ENCODE assay signal across 9 mouse cellular contexts in genomic region chr3:55307553-55308177, GRCm38 (mm10).
DNase-seq lines count a peak whose midpoint lies in the region; ATAC-seq lines count a peak whose summit lies in the region.
"Had no signal": no experiment of that assay in that cellular context is flagged by ENCODE, and none has a peak within 500 bp of the region (broad histone marks: within the 10 kb centered on the region; RNA-seq: fewer than 3 reads in every experiment).

No protein-coding gene starts in this region.

- no peak for ATAC-seq in midbrain, embryonic 11.5 days (ENCODE audit: low FRiP score)
- ATAC-seq in midbrain, embryonic 16.5 days, result no peak; the same call in 1 of the 2 replicates
- 0 out of 2 replicates have a peak, but pooled peaks have one; percentile 54 for ATAC-seq in heart, embryonic 14.5 days (ENCODE audit: insufficient number of reproducible peaks, insufficient read depth, low FRiP score, low read depth)
- no peak for ATAC-seq in neural tube, embryonic 15.5 days (ENCODE audit: low FRiP score)
- no peak for ATAC-seq in forebrain, embryonic 12.5 days (ENCODE audit: low FRiP score)

- DNase-seq in midbrain, embryonic 11.5 days (ENCODE audit: low spot score, missing footprints), result peak; percentile 81
- DNase-seq in adrenal gland, postnatal 36 days, result peak; percentile 45 to 48
- DNase-seq in thymus, postnatal 25 days, result no peak
- no peak for DNase-seq in frontal cortex, postnatal 10 days (ENCODE audit: low spot score in 2 of 2)

- H3K4me2 ChIP-seq in midbrain, embryonic 11.5 days, result no peak overlapping the region
- no peak overlapping the region for H3K4me2 ChIP-seq in midbrain, embryonic 16.5 days (ENCODE audit: low read length)
- H3K4me2 ChIP-seq in heart, embryonic 14.5 days (ENCODE audit: low read length), result no peak overlapping the region
- H3K4me2 ChIP-seq in neural tube, embryonic 15.5 days, result no peak overlapping the region
- no peak overlapping the region for H3K4me2 ChIP-seq in forebrain, embryonic 12.5 days
- H3K4me2 ChIP-seq: limb, embryonic 12.5 days had no signal

- H3K36me3 ChIP-seq in midbrain, embryonic 11.5 days (ENCODE audit: control insufficient read depth, insufficient read depth, low read length), result no peaks in the 10 kb centered on the region
- no peaks in the 10 kb centered on the region for H3K36me3 ChIP-seq in midbrain, embryonic 16.5 days (ENCODE audit: control insufficient read depth, insufficient read depth, low read length)
- H3K36me3 ChIP-seq in heart, embryonic 14.5 days (ENCODE audit: control insufficient read depth, insufficient read depth, low read length), result no peaks in the 10 kb centered on the region
- H3K36me3 ChIP-seq in neural tube, embryonic 15.5 days, result no peaks in the 10 kb centered on the region
- no peaks in the 10 kb centered on the region for H3K36me3 ChIP-seq in forebrain, embryonic 12.5 days (replicated peaks)
- H3K36me3 ChIP-seq: limb, embryonic 12.5 days had no signal

- no peak overlapping the region for H3K27ac ChIP-seq in midbrain, embryonic 11.5 days (ENCODE audit: low read depth, low read length)
- no peak overlapping the region for H3K27ac ChIP-seq in midbrain, embryonic 16.5 days (ENCODE audit: low read length)
- H3K27ac ChIP-seq in heart, embryonic 14.5 days (replicated peaks in 1 of 2; ENCODE audit: control insufficient read depth in 1 of 2, insufficient read depth in 1 of 2, low read depth in 2 of 2, low read length in 2 of 2), result no peak overlapping the region
- H3K27ac ChIP-seq in neural tube, embryonic 15.5 days (replicated peaks), result 0 out of 2 replicates have a peak overlapping the region, but pooled peaks have one; percentile 23
- H3K27ac ChIP-seq in forebrain, embryonic 12.5 days, result no peak overlapping the region
- H3K27ac ChIP-seq: limb, embryonic 12.5 days had no signal

- no peak overlapping the region for H3K4me3 ChIP-seq in midbrain, embryonic 11.5 days (ENCODE audit: low read depth, low read length)
- H3K4me3 ChIP-seq in midbrain, embryonic 16.5 days (ENCODE audit: low read depth, low read length), result no peak overlapping the region
- H3K4me3 ChIP-seq in heart, embryonic 14.5 days (ENCODE audit: control insufficient read depth in 1 of 2, insufficient read depth in 1 of 2, low read depth in 1 of 2, low read length in 2 of 2), result no peak overlapping the region
- H3K4me3 ChIP-seq in neural tube, embryonic 15.5 days (replicated peaks), result no peak overlapping the region
- no peak overlapping the region for H3K4me3 ChIP-seq in forebrain, embryonic 12.5 days (replicated peaks)
- H3K4me3 ChIP-seq: limb, embryonic 12.5 days had no signal

- H3K9ac ChIP-seq in midbrain, embryonic 11.5 days (ENCODE audit: low read length), result no peak overlapping the region
- no peak overlapping the region for H3K9ac ChIP-seq in midbrain, embryonic 16.5 days (ENCODE audit: low read depth, low read length)
- H3K9ac ChIP-seq in heart, embryonic 14.5 days (ENCODE audit: low read length), result no peak overlapping the region
- H3K9ac ChIP-seq in neural tube, embryonic 15.5 days (replicated peaks), result no peak overlapping the region
- H3K9ac ChIP-seq in forebrain, embryonic 12.5 days, result no peak overlapping the region
- H3K9ac ChIP-seq: limb, embryonic 12.5 days had no signal

- WGBS in midbrain, embryonic 11.5 days, result 51% methylated on average over 7 of the region's 7 CpGs
- WGBS in midbrain, embryonic 16.5 days, result 45% methylated on average over 7 of the region's 7 CpGs
- 58% methylated on average over 7 of the region's 7 CpGs for WGBS in heart, embryonic 14.5 days
- 53% methylated on average over 7 of the region's 7 CpGs for WGBS in neural tube, embryonic 15.5 days
- 40% methylated on average over 7 of the region's 7 CpGs for WGBS in forebrain, embryonic 12.5 days

- peaks cover 5% of the 10 kb centered on the region; the same call in 1 of the 2 replicates for H3K4me1 ChIP-seq in midbrain, embryonic 11.5 days (ENCODE audit: control insufficient read depth, insufficient read depth, low read length)
- peaks cover 12% of the 10 kb centered on the region for H3K4me1 ChIP-seq in midbrain, embryonic 16.5 days (ENCODE audit: control insufficient read depth, insufficient read depth, low read length)
- peaks cover 0 to 2% of the 10 kb centered on the region in 2 experiments; a peak in 1 of 4 replicates for H3K4me1 ChIP-seq in heart, embryonic 14.5 days (ENCODE audit: control insufficient read depth in 2 of 2, insufficient read depth in 2 of 2, low read length in 2 of 2)
- H3K4me1 ChIP-seq in neural tube, embryonic 15.5 days, result peaks cover 14% of the 10 kb centered on the region
- peaks cover 14% of the 10 kb centered on the region for H3K4me1 ChIP-seq in forebrain, embryonic 12.5 days
- H3K4me1 ChIP-seq: limb, embryonic 12.5 days had no signal

- no peaks in the 10 kb centered on the region for H3K27me3 ChIP-seq in midbrain, embryonic 11.5 days (ENCODE audit: control insufficient read depth, insufficient read depth, low read length)
- H3K27me3 ChIP-seq in midbrain, embryonic 16.5 days (ENCODE audit: control insufficient read depth, insufficient read depth, low read depth, low read length), result no peaks in the 10 kb centered on the region
- H3K27me3 ChIP-seq in heart, embryonic 14.5 days (ENCODE audit: control insufficient read depth, insufficient read depth, low read length), result no peaks in the 10 kb centered on the region
- no peaks in the 10 kb centered on the region for H3K27me3 ChIP-seq in neural tube, embryonic 15.5 days (replicated peaks)
- no peaks in the 10 kb centered on the region for H3K27me3 ChIP-seq in forebrain, embryonic 12.5 days
- H3K27me3 ChIP-seq: limb, embryonic 12.5 days had no signal

- H3K9me3 ChIP-seq in midbrain, embryonic 11.5 days (ENCODE audit: control insufficient read depth, low read length), result no peaks in the 10 kb centered on the region
- H3K9me3 ChIP-seq in midbrain, embryonic 16.5 days (replicated peaks; ENCODE audit: control insufficient read depth, low read length, poor library complexity, severe bottlenecking), result no peaks in the 10 kb centered on the region
- H3K9me3 ChIP-seq in heart, embryonic 14.5 days (ENCODE audit: control insufficient read depth, low read length), result no peaks in the 10 kb centered on the region
- H3K9me3 ChIP-seq in neural tube, embryonic 15.5 days (replicated peaks), result no peaks in the 10 kb centered on the region
- H3K9me3 ChIP-seq in forebrain, embryonic 12.5 days, result no peaks in the 10 kb centered on the region
- H3K9me3 ChIP-seq: limb, embryonic 12.5 days had no signal

Comparison
In these comparisons a context has a peak if more than half of its experiments do, and no peak if none do; other contexts are left out.
1. DNase-seq: peak in midbrain, embryonic 11.5 days (single experiment) and adrenal gland, postnatal 36 days (2 of 2); none in thymus, postnatal 25 days (single experiment) and frontal cortex, postnatal 10 days (0 of 2).